Mouse (Mus musculus) heart, postnatal 10 days (tissue): ENCODE results near the gene Gm14391. TPM values are rescaled to one million over a fixed set of nuclear protein-coding genes. Genes with fewer than 3 reads are reported as not detected.
"Not testable (repeated sequence)": the region's sequence is repeated elsewhere in the genome, so short reads cannot be mapped to it uniquely, and the experiment has no call there.

Experiments used
- DNase-seq, 2 experiments: peaks; one replicate each; pipeline ENCODE4 v3.0.0; 2021
- intact Hi-C: fragments of 180-260 bp; cut with DNase I; formaldehyde crosslinking; loops from one replicate; pipeline ENCODE4 v1.15.1; 2025
- total RNA-seq, 2 experiments: library from RNA; stranded (reverse); gene quantifications; 2 replicates each; pipeline ENCODE4 v1.2.3; 2021

Gm14391 gene
- total RNA-seq, result 10 to 100 TPM; 40.8 to 56.5 TPM

GRCm38 (mm10) chr2:175206732-175207131 lies at the start of gene Gm14391:
Gene Gm14391, minus strand, starts transcription at chr2:175206917.
- DNase-seq, intact Hi-C loops: not testable (repeated sequence)

GRCm38 (mm10) chr2:175179008-175179407 lies 27.7 kb downstream of the Gm14391 start:
- intact Hi-C loops, DNase-seq: not testable (repeated sequence)

DNA sequence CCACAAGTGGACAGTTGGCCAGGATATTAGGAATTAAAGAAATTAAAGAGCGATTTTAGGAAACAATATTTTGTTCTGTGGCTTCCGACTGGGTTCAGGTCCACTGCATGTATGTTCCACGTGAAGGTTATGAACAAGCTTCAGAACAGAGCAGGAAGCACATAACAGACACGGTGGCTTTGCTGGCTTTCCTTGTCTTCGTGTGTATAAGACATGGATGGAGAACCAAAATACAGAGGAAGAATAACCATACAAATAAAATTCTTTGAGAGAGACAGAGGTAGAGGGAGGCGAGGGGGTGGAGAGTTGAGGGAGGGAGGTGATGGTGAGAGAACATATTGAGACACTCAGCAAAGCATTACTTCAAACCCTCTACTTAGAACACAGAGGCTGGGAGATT lies 30.4 kb downstream of the Gm14391 start:
- intact Hi-C loops, result no loop called here
- no peak for DNase-seq

DNA sequence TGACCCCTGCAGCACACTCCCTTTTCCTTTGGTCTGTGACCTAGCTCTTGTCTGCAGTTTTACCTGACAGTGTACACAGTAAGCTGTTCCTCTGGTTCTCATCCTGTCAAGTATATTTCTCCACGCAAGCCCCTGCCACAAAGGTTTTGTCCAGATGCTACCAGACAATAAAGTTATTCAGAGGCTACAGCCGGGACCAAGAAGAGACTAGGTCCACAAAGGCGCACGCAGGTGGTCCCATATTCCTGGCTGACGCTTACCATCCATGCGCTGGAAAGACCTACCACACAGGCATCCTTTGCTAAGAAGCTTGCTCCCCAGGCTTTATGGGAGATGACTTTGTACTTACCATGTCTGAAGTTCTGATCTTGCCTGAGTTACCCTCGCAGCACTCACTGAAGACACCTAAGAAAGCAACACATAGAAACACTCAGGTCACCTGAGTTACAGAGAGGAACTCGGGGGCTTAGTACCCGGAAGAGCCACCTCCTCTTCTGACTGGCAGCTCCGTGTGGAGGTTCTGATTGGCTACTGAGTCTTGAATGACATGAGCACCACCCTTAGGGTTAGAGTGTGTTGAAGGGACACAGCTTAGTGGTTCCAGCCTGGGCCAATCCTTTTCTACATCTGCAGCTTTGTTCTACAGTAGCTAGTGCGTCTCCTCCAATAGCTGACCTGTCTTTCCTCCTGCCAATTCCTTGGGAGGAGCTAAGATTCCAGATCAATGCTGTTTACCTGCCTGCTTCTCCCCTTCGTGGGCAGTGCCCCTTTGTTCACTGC lies 31.1 kb downstream of the Gm14391 start, which contains the start of gene Gm14443:
Gene Gm14443 (minus strand): TSS at position 471 of the 780 bp plus-strand sequence.
- intact Hi-C loops, DNase-seq: not testable (repeated sequence)

DNA sequence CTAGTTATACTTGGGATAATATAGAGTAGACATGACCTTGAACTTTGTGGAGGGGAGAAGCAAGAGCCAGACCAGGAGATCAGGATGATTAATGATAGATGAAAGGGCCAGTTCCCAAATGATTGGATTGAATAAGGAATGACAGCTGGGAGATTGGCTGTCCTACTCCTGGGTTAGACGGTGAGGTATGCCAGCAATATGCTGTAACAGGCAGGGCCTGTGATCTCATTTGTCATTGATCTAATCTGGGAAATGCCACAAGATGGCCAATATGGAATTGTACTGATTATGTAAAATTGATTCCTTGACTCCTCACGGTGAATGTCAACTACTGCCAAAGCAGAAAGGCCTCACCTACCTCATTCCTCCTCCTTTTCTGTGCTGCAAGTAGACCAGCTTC lies 32.7 kb downstream of the Gm14391 start:
- intact Hi-C loops, DNase-seq: not testable (repeated sequence)

DNA sequence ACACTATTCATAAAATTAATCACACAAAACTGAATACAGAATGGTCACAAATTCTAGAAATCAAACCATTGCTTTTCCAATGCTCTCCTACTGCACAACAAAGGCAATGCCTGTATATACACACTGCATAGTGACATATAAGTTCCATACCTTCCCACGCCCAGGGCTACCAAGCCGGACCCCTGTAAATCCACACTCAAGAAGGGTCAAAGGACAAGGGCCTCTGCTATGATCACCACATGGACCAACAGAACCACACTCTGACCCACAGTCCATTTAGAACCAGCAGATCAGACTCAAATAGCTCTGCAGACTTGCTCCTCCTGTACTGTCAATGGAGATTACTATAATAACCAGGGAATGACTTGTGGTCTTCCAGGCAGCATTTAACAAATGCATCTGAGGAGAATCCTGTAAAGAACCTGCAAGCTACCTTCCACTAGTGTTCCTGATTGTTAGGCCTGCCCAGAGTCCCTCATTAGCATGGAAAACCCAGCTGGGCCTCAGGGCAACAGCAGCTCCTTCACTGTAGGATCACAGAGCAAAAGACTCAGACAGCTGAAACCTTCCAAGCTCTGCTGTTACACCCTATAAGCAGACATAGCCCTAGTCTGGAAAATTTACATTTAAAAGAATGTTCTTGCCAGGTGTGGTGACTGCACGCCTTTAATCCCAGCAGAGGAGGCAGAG lies 33.7 kb downstream of the Gm14391 start:
- intact Hi-C loops, DNase-seq: not testable (repeated sequence)

- intact Hi-C loops, result no loop called here
Measured at GRCm38 (mm10) chr2:175172123-175172522, 34.6 kb downstream of the Gm14391 start.

GRCm38 (mm10) chr2:175166870-175167269 lies 39.8 kb downstream of the Gm14391 start:
- DNase-seq, intact Hi-C loops: not testable (repeated sequence)

More at GRCm38 (mm10) chr2:175172123-175172522, 34.6 kb downstream of the Gm14391 start:
- DNase-seq, result no peak

DNA sequence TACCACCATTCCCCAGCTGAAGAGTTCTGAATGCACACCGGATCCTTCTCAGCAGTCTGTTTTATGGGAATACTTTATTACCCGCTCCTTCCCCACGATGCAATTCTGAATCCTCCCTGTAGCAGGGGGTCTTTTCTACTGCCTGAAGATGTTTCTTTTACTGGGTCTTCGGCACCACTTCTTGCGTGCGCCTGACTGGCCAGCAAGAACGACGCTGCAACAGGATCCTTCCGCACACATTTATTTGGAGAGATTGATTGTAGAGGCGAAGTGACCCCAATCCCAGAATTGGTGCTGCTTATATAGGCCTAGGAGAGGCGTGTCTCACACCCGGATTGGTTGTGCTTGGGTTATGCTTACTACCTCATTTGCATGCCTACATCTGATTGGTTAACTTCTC lies 41.6 kb downstream of the Gm14391 start:
- DNase-seq, intact Hi-C loops: not testable (repeated sequence)

DNA sequence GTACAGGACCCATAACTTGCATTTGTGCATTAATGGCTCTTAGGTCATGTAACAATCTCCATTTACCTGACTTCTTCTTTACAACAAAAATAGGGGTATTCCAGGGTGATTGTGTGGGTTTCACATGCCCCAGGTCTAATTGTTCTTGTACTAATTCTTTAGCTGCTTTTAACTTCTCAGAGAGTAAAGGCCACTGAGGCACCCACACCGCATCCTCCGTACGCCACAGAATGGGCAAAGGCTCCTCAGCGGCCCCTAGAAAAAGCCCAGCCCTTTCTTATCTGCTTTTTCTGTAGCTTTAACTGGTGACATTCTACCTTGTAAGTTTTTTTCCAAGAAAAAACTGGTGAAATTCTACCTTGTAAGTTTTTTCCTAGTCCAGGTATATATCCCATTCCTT lies 45.3 kb downstream of the Gm14391 start:
- intact Hi-C loops, DNase-seq: not testable (repeated sequence)

GRCm38 (mm10) chr2:175158642-175159041 lies 48.1 kb downstream of the Gm14391 start:
- intact Hi-C loops, result no loop called here
- no peak for DNase-seq

DNA sequence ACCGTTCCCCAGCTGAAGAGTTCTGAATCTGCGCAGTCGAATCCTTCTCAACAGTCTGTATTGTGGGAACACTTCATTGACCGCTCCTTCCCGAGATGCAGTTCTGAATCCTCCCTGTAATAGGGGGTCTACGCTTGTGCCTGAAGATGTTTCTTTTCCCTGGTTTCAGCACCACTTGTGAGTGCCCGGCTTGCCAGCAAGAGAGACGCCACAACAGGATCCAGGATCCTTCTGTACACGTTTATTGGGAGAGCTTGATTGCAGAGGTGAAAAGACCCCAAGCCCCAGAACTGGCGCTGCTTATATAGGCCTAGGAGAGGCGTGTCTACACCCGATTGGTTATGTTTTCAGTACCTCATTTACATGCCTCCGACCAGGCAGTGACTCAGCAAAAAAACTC lies 50.0 kb downstream of the Gm14391 start:
- intact Hi-C loops, result no loop called here
- DNase-seq, result no peak

- DNase-seq, intact Hi-C loops: not testable (repeated sequence)
Measured at GRCm38 (mm10) chr2:175141993-175142295, 64.8 kb downstream of the Gm14391 start, which contains the start of gene Gm14399. Gene Gm14399, minus strand, starts transcription at chr2:175142012.

DNA sequence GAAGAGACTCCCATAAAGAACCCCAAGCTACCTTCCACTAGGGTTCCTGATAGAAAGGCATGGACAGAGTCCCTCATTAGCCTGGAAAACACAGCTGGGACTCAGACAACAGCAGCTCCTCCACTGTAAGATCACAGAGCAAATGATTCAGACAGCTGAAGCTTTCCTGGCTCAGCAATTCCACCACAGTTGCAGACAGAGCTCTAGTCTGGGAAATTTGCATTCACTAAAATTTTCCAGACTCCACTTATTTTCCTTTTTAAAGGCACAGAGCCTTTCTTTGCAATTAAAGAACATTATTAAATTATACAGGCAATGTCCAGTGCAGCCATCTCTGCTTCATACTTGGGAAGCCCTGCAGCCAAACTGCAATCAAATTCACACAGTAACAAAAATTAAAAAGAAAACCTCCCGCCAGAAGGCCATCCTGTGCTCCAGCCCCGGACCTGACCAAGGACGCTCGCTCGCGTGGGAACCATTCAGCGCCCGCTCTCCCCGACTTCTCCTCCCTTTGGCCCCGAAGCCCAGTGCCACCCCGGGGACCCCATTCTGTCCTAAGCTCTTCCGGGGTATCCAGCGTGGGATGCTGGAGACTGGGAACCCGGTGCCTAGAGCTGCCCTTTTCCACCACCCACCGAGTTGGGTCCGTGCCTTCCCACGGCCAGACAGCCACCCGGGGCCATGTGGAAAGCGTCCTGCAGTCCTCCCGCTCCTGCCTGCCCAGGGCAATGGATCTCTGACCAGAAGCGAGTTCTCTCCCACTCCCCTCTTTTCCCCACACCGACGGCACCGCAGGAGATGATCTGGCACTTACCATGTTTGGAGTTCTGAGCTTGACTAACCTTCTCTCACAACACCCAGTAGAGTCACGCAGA lies 65.4 kb downstream of the Gm14391 start:
- DNase-seq, result peak; percentile 47 to 53
- intact Hi-C loops, result not testable (repeated sequence)

Other genes starting within 250 kb of the Gm14391 start
- gene Gm14444, start 196.7 kb downstream of the Gm14391 start, total RNA-seq, result 1 to 10 TPM in 1 of 2 experiments, not detected in 1; 1.5 TPM
- gene Gm14393, start 139.1 kb downstream of the Gm14391 start, total RNA-seq, result under 1 TPM; 0.52 to 0.62 TPM
- gene Gm14399, start 64.9 kb downstream of the Gm14391 start, total RNA-seq, result 1 to 10 TPM; 7.1 to 9.0 TPM
- gene Gm14443, start 31.0 kb downstream of the Gm14391 start, total RNA-seq, result under 1 TPM; 0.50 to 0.62 TPM
- 1 to 10 TPM; 5.0 to 8.5 TPM for gene Gm14440, start 68.2 kb upstream of the Gm14391 start, total RNA-seq
- gene Gm4631, start 131.3 kb upstream of the Gm14391 start, total RNA-seq, result 10 to 100 TPM; 21.2 to 23.7 TPM
- 10 to 100 TPM; 10.6 to 17.4 TPM for gene Zfp968, start 165.5 kb upstream of the Gm14391 start, total RNA-seq
- 1 to 10 TPM; 2.6 to 3.0 TPM for gene Gm4724, start 228.9 kb upstream of the Gm14391 start, total RNA-seq